Mouse (Mus musculus): ENCODE results near the gene Pde8b. TPM values are rescaled to one million over a fixed set of nuclear protein-coding genes. Genes with fewer than 3 reads are reported as not detected.
"Not testable (repeated sequence)": the region's sequence is repeated elsewhere in the genome, so short reads cannot be mapped to it uniquely, and the experiment has no call there.

Pde8b gene
- total RNA-seq, 2 experiments from 2014 or later = 132 to 151 TPM

DNA sequence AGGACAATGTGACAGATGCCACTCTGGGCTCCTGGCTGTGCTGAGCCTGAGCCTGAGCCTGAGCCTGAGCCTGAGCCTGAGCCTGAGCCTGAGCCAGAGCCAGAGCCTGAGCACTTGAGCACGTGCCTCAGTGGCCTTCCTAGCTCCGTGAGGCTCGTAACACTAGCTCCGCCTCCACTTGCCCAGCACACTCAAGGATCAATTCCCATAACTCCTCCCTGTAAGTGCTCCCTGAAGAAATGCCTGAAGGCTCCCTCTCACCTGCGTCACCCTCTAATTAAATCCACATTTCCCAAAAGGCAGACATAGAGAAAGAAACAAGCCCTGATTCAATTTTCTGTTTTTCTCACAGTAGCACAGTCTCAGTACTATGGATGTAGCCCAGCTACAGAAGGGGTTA, 37.8 kb downstream of the Pde8b start:
- Histone ChIP-seq H3K4me3 (no peak overlapping the region), H3K27ac (no peak overlapping the region)
- no peak for DNase-seq (ENCODE audit: extremely low spot score in 1 of 2, low spot score in 2 of 2)
- TF ChIP-seq CTCF (IDR thresholded peaks at IDR 0.05) = no peak
- intact Hi-C loops (cut with DNase I) = no loop called here

- H3K4me3 ChIP-seq; H3K27ac ChIP-seq; intact Hi-C loops (cut with DNase I); DNase-seq (ENCODE audit: extremely low spot score in 1 of 2, low spot score in 2 of 2): not testable (repeated sequence)
Measured at GRCm38 (mm10) chr13:95207301-95207700, 42.8 kb downstream of the Pde8b start.

- peak overlapping the region; percentile 18 for H3K27ac ChIP-seq
- intact Hi-C loops (cut with DNase I) = no loop called here
- no peak overlapping the region for H3K4me3 ChIP-seq
- TF ChIP-seq CTCF (IDR thresholded peaks at IDR 0.05) = no peak
- DNase-seq (ENCODE audit: extremely low spot score in 1 of 2, low spot score in 2 of 2) = no peak
Measured at GRCm38 (mm10) chr13:95202151-95202758, 47.9 kb downstream of the Pde8b start.

GRCm38 (mm10) chr13:95200817-95201216, 49.3 kb downstream of the Pde8b start:
- no peak for DNase-seq (ENCODE audit: extremely low spot score in 1 of 2, low spot score in 2 of 2)

GRCm38 (mm10) chr13:95200036-95200435, 50.1 kb downstream of the Pde8b start:
- TF ChIP-seq CTCF (IDR thresholded peaks at IDR 0.05) = no peak
- intact Hi-C loops (cut with DNase I) = no loop called here
- Histone ChIP-seq H3K27ac (no peak overlapping the region), H3K4me3 (no peak overlapping the region)
- no peak for DNase-seq (ENCODE audit: extremely low spot score in 1 of 2, low spot score in 2 of 2)

More at GRCm38 (mm10) chr13:95200817-95201216, 49.3 kb downstream of the Pde8b start:
- Histone ChIP-seq H3K27ac (no peak overlapping the region), H3K4me3 (no peak overlapping the region)
- intact Hi-C loops (cut with DNase I) = no loop called here
- TF ChIP-seq CTCF (IDR thresholded peaks at IDR 0.05) = no peak

- Histone ChIP-seq H3K27ac (no peak overlapping the region), H3K4me3 (no peak overlapping the region)
- intact Hi-C loops (cut with DNase I) = no loop called here
- no peak for DNase-seq (ENCODE audit: extremely low spot score in 1 of 2, low spot score in 2 of 2)
- TF ChIP-seq CTCF (IDR thresholded peaks at IDR 0.05) = no peak
Measured at GRCm38 (mm10) chr13:95196106-95196705, 53.9 kb downstream of the Pde8b start.

GRCm38 (mm10) chr13:95191951-95192350, 58.2 kb downstream of the Pde8b start:
- DNase-seq (ENCODE audit: extremely low spot score in 1 of 2, low spot score in 2 of 2) = no peak
- intact Hi-C loops (cut with DNase I) = no loop called here
- TF ChIP-seq CTCF (IDR thresholded peaks at IDR 0.05) = no peak
- Histone ChIP-seq H3K27ac (no peak overlapping the region), H3K4me3 (no peak overlapping the region)

DNA sequence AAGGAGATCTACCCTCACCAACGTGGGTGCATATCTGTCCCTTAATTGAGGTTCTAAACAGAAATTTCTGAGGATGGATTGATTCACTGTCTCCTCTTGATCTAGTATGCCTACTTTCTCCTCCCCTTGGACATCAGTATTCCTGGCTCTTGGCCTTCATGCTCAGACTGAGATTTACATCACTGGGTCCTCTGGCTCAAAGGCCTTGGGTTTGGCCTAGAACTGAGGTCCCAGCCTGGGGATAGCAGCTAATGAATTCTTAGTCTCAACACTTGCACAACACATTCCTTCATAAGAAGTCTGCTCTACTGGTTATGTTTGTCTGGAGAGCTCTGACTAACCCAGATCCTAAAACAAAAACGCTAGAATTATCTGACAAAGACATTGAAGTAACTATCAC, 61.0 kb downstream of the Pde8b start:
- no peak for DNase-seq (ENCODE audit: extremely low spot score in 1 of 2, low spot score in 2 of 2)
- intact Hi-C loops (cut with DNase I) = no loop called here

GRCm38 (mm10) chr13:95187153-95187665, 62.9 kb downstream of the Pde8b start:
- peak overlapping the region; percentile 63 for H3K27ac ChIP-seq
- intact Hi-C loops (cut with DNase I) = no loop called here
- DNase-seq (ENCODE audit: extremely low spot score in 1 of 2, low spot score in 2 of 2) = no peak
- H3K4me3 ChIP-seq = no peak overlapping the region
- TF ChIP-seq CTCF (IDR thresholded peaks at IDR 0.05) = no peak

More for the DNA sequence above, 61.0 kb downstream of the Pde8b start:
- H3K4me3 ChIP-seq = no peak overlapping the region
- TF ChIP-seq CTCF (IDR thresholded peaks at IDR 0.05) = no peak
- no peak overlapping the region for H3K27ac ChIP-seq

DNA sequence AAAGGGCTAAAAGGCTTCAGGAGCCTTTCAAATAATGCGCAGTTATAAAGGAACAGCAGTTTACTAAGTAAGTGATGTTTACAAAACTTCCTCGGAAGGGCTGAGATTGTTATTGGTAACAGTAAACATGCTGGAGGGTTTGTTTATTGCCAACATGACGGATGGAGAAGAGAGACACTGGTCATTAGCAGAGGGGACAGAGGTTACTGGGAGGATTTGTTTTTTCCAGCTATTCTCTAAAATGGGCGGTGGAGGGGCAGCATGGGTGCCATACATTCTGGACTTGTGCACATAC, 63.4 kb downstream of the Pde8b start:
- no peak for TF ChIP-seq CTCF (IDR thresholded peaks at IDR 0.05)
- intact Hi-C loops (cut with DNase I) = no loop called here
- DNase-seq (ENCODE audit: extremely low spot score in 1 of 2, low spot score in 2 of 2) = no peak
- Histone ChIP-seq H3K27ac (peak overlapping the region; percentile 63), H3K4me3 (no peak overlapping the region)

GRCm38 (mm10) chr13:95185891-95186740, 64.0 kb downstream of the Pde8b start:
- H3K27ac ChIP-seq = peak overlapping the region; percentile 63
- intact Hi-C loops (cut with DNase I) = no loop called here
- no peak overlapping the region for H3K4me3 ChIP-seq
- peak in 1 of 2 experiments; percentile 11 for DNase-seq (ENCODE audit: extremely low spot score in 1 of 2, low spot score in 2 of 2)
- TF ChIP-seq CTCF (IDR thresholded peaks at IDR 0.05) = no peak

GRCm38 (mm10) chr13:95183686-95184085, 66.5 kb downstream of the Pde8b start:
- intact Hi-C loops (cut with DNase I) = no loop called here
- no peak for DNase-seq (ENCODE audit: extremely low spot score in 1 of 2, low spot score in 2 of 2)
- TF ChIP-seq CTCF (IDR thresholded peaks at IDR 0.05) = no peak
- Histone ChIP-seq H3K27ac (no peak overlapping the region), H3K4me3 (no peak overlapping the region)
